Mouse (Mus musculus): Measurements from ENCODE around the gene Phldb3.

Gene Phldb3

DNA sequence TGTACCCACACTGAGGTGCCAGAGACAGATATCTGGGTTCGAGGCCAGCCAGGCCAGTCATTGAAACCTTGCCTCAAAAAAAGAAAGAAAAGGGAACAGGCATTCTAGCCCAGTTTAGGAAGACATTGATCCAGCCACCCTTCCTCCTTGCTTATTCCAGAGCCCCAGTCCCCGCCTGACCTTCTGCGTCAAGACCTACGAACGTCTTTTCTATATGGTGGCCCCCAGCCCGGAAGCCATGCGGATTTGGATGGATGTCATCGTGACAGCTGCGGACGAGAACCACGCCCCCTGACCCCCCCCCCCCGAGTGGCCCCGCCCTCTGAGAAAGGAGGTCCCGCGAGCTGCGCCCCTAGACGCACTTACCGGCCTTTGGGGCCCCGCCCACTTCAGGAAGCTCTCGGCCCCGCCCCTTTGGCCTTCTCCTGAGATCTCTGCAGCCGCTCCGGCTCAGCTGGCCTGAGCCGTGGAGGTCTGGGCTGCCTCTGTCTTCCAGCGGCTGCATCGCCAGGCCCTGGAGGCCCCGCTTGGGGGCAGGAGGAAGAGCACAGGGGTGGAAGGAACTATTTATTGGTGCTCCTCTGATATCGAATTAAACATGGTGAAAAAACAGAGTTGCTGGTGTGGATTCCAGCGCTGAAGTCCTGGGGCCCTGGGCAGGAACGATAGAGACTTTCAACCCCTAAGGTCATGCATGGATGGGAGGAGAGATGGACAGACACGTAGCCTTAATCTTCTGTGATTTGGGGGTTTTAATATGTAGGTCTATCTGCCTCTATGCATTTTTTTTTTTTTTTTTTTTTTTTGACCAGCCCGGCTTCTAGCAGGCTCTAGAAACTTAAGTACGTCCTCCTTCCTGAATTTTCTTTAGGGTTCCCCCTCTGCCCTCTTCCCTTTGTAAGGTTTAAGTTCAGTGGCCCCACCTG, 18.4 kb downstream of the Phldb3 start:
- no peak for DNase-seq (ENCODE audit: extremely low spot score, low read depth, low spot score)

DNA sequence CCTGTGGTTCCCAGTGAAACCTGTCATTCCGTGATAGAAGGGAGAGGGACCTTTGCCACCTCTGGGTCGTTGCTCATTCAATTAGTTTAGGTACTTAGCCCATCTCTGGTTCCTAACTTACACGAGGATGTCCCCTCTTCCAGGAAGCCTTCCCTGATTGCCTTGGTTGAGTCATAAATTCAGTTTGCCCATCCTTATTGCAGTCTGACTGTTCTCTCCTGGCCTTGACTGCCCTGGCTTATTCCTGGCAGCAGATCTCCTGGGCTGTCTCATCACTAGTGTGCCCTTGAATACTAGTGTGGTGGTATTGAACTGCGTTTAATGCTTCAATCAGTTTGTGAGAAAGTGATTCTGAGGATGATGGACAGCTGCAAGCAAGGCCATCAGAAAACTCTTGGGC, 19.1 kb downstream of the Phldb3 start:
- DNase-seq (ENCODE audit: extremely low spot score, low read depth, low spot score): no peak

GRCm38 (mm10) chr7:24630116-24630880, 19.7 kb downstream of the Phldb3 start:
- DNase-seq (ENCODE audit: extremely low spot score, low read depth, low spot score): no peak

GRCm38 (mm10) chr7:24636264-24636663, 25.7 kb downstream of the Phldb3 start, which contains the start of gene Lypd3:
Gene Lypd3, plus strand, starts transcription at chr7:24636550.
- no peak for DNase-seq (ENCODE audit: extremely low spot score, low read depth, low spot score)

GRCm38 (mm10) chr7:24637046-24637445, 26.5 kb downstream of the Phldb3 start:
- DNase-seq (ENCODE audit: extremely low spot score, low read depth, low spot score): no peak

GRCm38 (mm10) chr7:24638026-24638856, 27.7 kb downstream of the Phldb3 start:
- DNase-seq (ENCODE audit: extremely low spot score, low read depth, low spot score): no peak

- DNase-seq (ENCODE audit: extremely low spot score, low read depth, low spot score): no peak
Measured at GRCm38 (mm10) chr7:24640450-24640849, 29.9 kb downstream of the Phldb3 start.

- DNase-seq (ENCODE audit: extremely low spot score, low read depth, low spot score): no peak
Measured at GRCm38 (mm10) chr7:24642491-24642890, 31.9 kb downstream of the Phldb3 start.

DNA sequence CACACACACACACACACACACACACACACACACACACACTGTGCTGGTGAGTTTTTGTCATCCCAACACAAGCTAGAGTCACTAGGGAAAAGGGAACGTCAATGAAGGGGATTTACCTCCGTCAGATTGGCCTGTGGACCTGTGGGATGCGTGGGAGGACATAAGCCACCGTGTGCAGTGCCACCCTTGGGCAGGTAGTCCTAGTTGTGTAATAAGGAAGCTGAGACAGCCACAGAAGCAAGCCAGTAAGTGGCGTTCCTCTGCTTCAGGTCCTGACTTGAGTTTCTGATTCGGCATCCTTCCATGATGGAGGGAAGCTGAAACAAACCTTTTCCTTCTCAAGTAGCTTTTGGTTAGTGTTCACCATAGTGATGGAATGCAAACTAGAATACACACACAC, 33.9 kb downstream of the Phldb3 start:
- no peak for DNase-seq (ENCODE audit: extremely low spot score, low read depth, low spot score)

- no peak for DNase-seq (ENCODE audit: extremely low spot score, low read depth, low spot score)
Measured at GRCm38 (mm10) chr7:24644996-24645395, 34.4 kb downstream of the Phldb3 start.

DNA sequence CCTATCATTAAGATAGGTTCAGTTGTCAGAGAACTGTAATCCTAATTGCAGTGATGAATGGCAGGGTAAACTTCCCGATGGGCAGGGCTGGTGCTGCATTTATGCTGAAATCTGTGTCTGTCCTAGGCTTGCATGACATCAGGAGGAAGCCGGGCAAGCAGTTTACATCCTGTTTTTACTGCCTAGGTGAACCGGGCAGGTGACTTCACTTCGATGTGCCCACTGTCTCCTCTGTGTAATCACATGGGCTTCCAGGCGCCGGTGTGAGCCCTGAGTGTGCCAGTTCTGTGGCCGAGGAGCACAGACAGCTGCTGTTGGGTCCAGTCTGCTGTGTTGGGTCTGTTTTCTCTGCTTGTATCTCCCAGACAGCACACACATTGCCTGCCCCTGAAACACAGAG, 35.9 kb downstream of the Phldb3 start:
- no peak for DNase-seq (ENCODE audit: extremely low spot score, low read depth, low spot score)

DNA sequence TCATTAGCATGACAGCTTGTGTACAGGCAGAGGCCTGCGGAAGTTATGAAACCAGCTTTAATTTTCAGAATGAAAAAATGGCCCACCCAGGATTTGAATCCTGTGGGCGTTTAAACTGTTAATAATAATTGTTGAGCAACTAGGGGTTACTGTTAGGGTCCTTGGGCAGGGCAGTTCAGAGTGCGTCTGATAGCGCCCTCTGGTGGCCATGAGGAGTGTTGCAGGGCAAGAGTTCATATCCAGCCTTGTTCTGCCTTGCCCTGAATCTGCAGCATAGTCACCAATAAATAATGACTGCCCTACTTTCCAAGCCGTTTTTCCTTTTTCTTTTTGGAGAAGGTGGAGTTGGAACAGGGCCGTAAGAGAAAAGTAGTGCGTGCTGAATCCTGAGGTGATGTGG, 43.1 kb downstream of the Phldb3 start:
- DNase-seq (ENCODE audit: extremely low spot score, low read depth, low spot score): no peak

DNA sequence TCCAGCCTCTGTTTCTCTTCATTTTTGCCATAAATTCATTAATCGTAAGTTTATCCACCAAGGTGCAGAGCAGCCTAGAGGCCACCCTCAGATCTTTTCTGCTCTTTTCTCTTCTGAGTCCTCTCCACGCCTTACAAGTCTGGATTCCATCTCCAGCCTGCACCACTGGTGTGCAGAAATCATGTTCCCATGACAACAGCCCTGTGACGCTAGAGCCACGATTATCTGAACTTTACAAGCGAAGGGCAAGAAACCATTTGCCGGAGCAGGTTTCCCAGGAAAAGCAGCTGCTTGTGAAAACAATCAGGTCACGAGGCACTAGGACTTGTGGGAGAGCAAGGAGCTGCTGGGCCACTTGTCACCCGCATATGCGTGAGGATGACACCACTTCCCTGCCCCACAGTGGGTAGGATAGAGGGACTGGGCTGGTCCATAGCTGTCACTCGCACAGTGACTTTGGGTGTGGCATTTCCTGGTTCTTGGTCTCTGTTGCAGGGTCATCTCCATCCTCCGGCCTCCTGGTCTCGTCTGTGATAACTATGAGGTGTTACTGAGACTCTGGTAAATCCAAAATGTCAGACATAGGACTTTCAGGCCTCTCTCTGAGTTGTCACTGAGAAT, 49.3 kb downstream of the Phldb3 start:
- DNase-seq (ENCODE audit: extremely low spot score, low read depth, low spot score): no peak

GRCm38 (mm10) chr7:24661118-24661904, 50.7 kb downstream of the Phldb3 start:
- DNase-seq (ENCODE audit: extremely low spot score, low read depth, low spot score): no peak

- peak; percentile 84 for DNase-seq (ENCODE audit: extremely low spot score, low read depth, low spot score)
Measured at GRCm38 (mm10) chr7:24662575-24662974, 52.0 kb downstream of the Phldb3 start.

- no peak for DNase-seq (ENCODE audit: extremely low spot score, low read depth, low spot score)
Measured at GRCm38 (mm10) chr7:24664301-24664700, 53.7 kb downstream of the Phldb3 start.

GRCm38 (mm10) chr7:24664959-24665358, 54.4 kb downstream of the Phldb3 start:
- DNase-seq (ENCODE audit: extremely low spot score, low read depth, low spot score): no peak

DNA sequence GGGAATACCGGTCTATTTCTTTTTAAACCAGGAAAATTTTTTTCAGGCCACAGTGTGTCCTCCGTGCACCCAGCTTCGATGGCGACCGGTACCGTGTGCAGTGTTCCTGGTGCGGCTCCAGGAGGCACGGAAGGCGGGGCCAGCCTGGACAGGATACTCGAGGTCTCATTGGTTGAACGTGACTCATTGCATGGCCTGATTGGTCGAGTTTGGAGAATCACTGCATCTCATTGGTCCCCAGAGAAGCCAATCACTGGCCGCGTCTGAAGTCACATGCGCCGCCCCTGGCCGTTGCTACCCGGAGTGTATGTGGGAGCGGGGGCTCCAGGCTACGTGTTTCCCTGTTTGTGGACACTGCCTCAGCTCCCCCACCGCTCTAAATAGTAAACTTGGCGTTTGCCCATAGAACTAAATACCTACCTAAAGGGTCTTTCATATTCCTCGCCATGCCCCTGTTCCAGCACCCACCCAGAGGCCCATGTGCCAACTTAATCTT, 61.4 kb downstream of the Phldb3 start:
- DNase-seq (ENCODE audit: extremely low spot score, low read depth, low spot score): no peak

GRCm38 (mm10) chr7:24676575-24676974, 66.0 kb downstream of the Phldb3 start, which contains the start of gene Tex101:
Gene Tex101, minus strand, starts transcription at chr7:24676675.
- DNase-seq (ENCODE audit: extremely low spot score, low read depth, low spot score): no peak

Data from hindlimb bud, embryonic 11.5 days (tissue).